Mouse (Mus musculus) MEL (cell line): ENCODE measurements at regions not wholly inside any gene's neighbourhood (a gene's known extent, or its start where the extent isn't known, plus 50 kb on each side); places are given as distances from the start of the nearest gene placed in this dataset.

Experiments used
- DNase-seq: peaks from one replicate; pipeline ENCODE4 v3.0.0; 2011; ENCODE audit warnings: low read depth, low spot score
- H3K27ac ChIP-seq: 2 replicates; pipeline ENCODE4 v1.5.1; 2012; ENCODE audit warnings: low read depth, mild to moderate bottlenecking, control low read depth, low read length, moderate library complexity; ENCODE audit not compliant: control insufficient read depth
- H3K27me3 ChIP-seq, 2 experiments: fragments of 150-350 bp in 1 of 2; sonication (generic) in 1 of 2; 2 replicates each; pipeline ENCODE4 v1.6.1; 2012; ENCODE audit warnings: low read length in 2 of 2, mild to moderate bottlenecking in 2 of 2, improper control_type of control experiment in 1 of 2, moderate library complexity in 1 of 2; ENCODE audit not compliant: insufficient read depth in 2 of 2, control insufficient read depth in 1 of 2
- H3K36me3 ChIP-seq, 2 experiments: 2 replicates each; pipeline ENCODE4 v1.6.1; 2012 to 2014; ENCODE audit warnings: low read length in 2 of 2, improper control_type of control experiment in 1 of 2, inconsistent platforms in 1 of 2, mild to moderate bottlenecking in 1 of 2; ENCODE audit not compliant: insufficient read depth in 2 of 2, control insufficient read depth in 1 of 2
- H3K4me1 ChIP-seq, 2 experiments: fragments of 150-350 bp in 1 of 2; sonication (generic) in 1 of 2; 2 replicates each; pipeline ENCODE4 v1.6.1; 2012; ENCODE audit warnings: low read length in 2 of 2, improper control_type of control experiment in 1 of 2, mild to moderate bottlenecking in 1 of 2; ENCODE audit not compliant: insufficient read depth in 2 of 2, control insufficient read depth in 1 of 2
- H3K4me3 ChIP-seq, 2 experiments: fragments of 150-350 bp in 1 of 2; sonication (generic) in 1 of 2; 2 replicates each; pipeline ENCODE4 v1.5.1; 2012; ENCODE audit warnings: low read depth in 2 of 2, low read length in 2 of 2, mild to moderate bottlenecking in 2 of 2, moderate library complexity in 2 of 2, control low read depth in 1 of 2, improper control_type of control experiment in 1 of 2; ENCODE audit not compliant: control insufficient read depth in 1 of 2, insufficient read depth in 1 of 2
- H3K79me2 ChIP-seq: 2 replicates; pipeline ENCODE4 v1.6.1; 2012; ENCODE audit warnings: mild to moderate bottlenecking, low read length, moderate library complexity; ENCODE audit not compliant: control insufficient read depth, poor library complexity, insufficient read depth
- H3K9ac ChIP-seq: 2 replicates; pipeline ENCODE4 v1.6.1; 2012; ENCODE audit warnings: low read depth, mild to moderate bottlenecking, control low read depth, low read length, moderate library complexity; ENCODE audit not compliant: control insufficient read depth, poor library complexity, severe bottlenecking
- H3K9me3 ChIP-seq: fragments of 150-350 bp; sonication (generic); replicated peaks from 2 replicates; pipeline ENCODE4 v1.6.1; 2012; ENCODE audit warnings: mild to moderate bottlenecking, low read length, improper control_type of control experiment, moderate library complexity; ENCODE audit not compliant: insufficient read depth
- CHD2 ChIP-seq: IDR thresholded peaks from 2 replicates; pipeline ENCODE4 v1.6.1; 2011; ENCODE audit warnings: low read length, improper control_type of control experiment
- CTCF ChIP-seq, 3 experiments: IDR thresholded peaks in 2 of 3; conservative IDR thresholded peaks in 1 of 3; 2 replicates each; pipeline ENCODE4 v1.5.1; 2011 to 2012; ENCODE audit warnings: low read length in 3 of 3, low read depth in 2 of 3, mild to moderate bottlenecking in 2 of 3, improper control_type of control experiment in 1 of 3, inconsistent platforms in 1 of 3, mixed read lengths in 1 of 3, moderate library complexity in 1 of 3; ENCODE audit not compliant: control insufficient read depth in 1 of 3, insufficient read depth in 1 of 3, poor library complexity in 1 of 3, severe bottlenecking in 1 of 3
- EP300 ChIP-seq, 2 experiments: IDR thresholded peaks; 2 replicates each; pipeline ENCODE4 v1.6.1; 2011; ENCODE audit warnings: improper control_type of control experiment in 2 of 2, low read length in 2 of 2, low read depth in 1 of 2, mild to moderate bottlenecking in 1 of 2
- ETS1 ChIP-seq: IDR thresholded peaks from 2 replicates; pipeline ENCODE4 v1.6.1; 2012; ENCODE audit warnings: low read depth, mild to moderate bottlenecking, inconsistent platforms, low read length, improper control_type of control experiment, moderate library complexity
- GABPA ChIP-seq: IDR thresholded peaks from 2 replicates; pipeline ENCODE4 v1.6.1; 2012; ENCODE audit warnings: low read depth, mild to moderate bottlenecking, inconsistent platforms, low read length, improper control_type of control experiment, moderate library complexity
- GATA1 ChIP-seq: IDR thresholded peaks from 2 replicates; pipeline ENCODE4 v1.6.1; 2011; ENCODE audit warnings: low read depth, low read length, improper control_type of control experiment
- HCFC1 ChIP-seq: IDR thresholded peaks from 2 replicates; pipeline ENCODE4 v1.6.1; 2012; ENCODE audit warnings: low read depth, mild to moderate bottlenecking, inconsistent platforms, low read length, improper control_type of control experiment, moderate library complexity
- JUND ChIP-seq: IDR thresholded peaks from 2 replicates; pipeline ENCODE4 v1.6.1; 2011; ENCODE audit warnings: low read depth, mild to moderate bottlenecking, improper control_type of control experiment, low read length
- KAT2A ChIP-seq: conservative IDR thresholded peaks from 2 replicates; pipeline ENCODE4 v1.6.1; 2012; ENCODE audit warnings: low read depth, low read length, improper control_type of control experiment, inconsistent platforms
- MAFK ChIP-seq: IDR thresholded peaks from 2 replicates; pipeline ENCODE4 v1.6.1; 2011; ENCODE audit warnings: low read depth, mild to moderate bottlenecking, low read length, improper control_type of control experiment, borderline replicate concordance
- MEF2A ChIP-seq: IDR thresholded peaks from 2 replicates; pipeline ENCODE4 v1.6.1; 2014; ENCODE audit warnings: low read depth, mild to moderate bottlenecking, inconsistent platforms, low read length, improper control_type of control experiment; ENCODE audit not compliant: poor library complexity, insufficient replicate concordance, severe bottlenecking; ENCODE audit errors: extremely low read depth
- MXI1 ChIP-seq: IDR thresholded peaks from 2 replicates; pipeline ENCODE4 v1.6.1; 2011; ENCODE audit warnings: mild to moderate bottlenecking, low read depth, low read length, improper control_type of control experiment
- MYB ChIP-seq: IDR thresholded peaks from 2 replicates; pipeline ENCODE4 v1.6.1; 2011; ENCODE audit warnings: mild to moderate bottlenecking, low read depth, low read length, improper control_type of control experiment
- NRF1 ChIP-seq: IDR thresholded peaks from 2 replicates; pipeline ENCODE4 v1.6.1; 2014; ENCODE audit warnings: low read depth, mild to moderate bottlenecking, inconsistent platforms, low read length, improper control_type of control experiment, moderate library complexity; ENCODE audit not compliant: poor library complexity, insufficient read depth, severe bottlenecking
- POLR2A ChIP-seq, 2 experiments: IDR thresholded peaks; 2 replicates each; pipeline ENCODE4 v1.6.1; 2011 to 2012; ENCODE audit warnings: low read length in 2 of 2, mild to moderate bottlenecking in 2 of 2, control low read depth in 1 of 2, improper control_type of control experiment in 1 of 2, low read depth in 1 of 2, moderate library complexity in 1 of 2; ENCODE audit not compliant: control insufficient read depth in 1 of 2, insufficient read depth in 1 of 2, poor library complexity in 1 of 2
- RCOR1 ChIP-seq: IDR thresholded peaks from 2 replicates; pipeline ENCODE4 v1.6.1; 2012; ENCODE audit warnings: low read depth, mild to moderate bottlenecking, inconsistent platforms, low read length, improper control_type of control experiment
- SIN3A ChIP-seq: IDR thresholded peaks from 2 replicates; pipeline ENCODE4 v1.6.1; 2012; ENCODE audit warnings: low read length, improper control_type of control experiment, inconsistent platforms
- SMC3 ChIP-seq: IDR thresholded peaks from 2 replicates; pipeline ENCODE4 v1.6.1; 2011; ENCODE audit warnings: low read depth, low read length, improper control_type of control experiment
- TCF12 ChIP-seq: IDR thresholded peaks from 2 replicates; pipeline ENCODE4 v1.6.1; 2014; ENCODE audit warnings: low read depth, mild to moderate bottlenecking, inconsistent platforms, low read length, improper control_type of control experiment, moderate library complexity
- USF2 ChIP-seq, 2 experiments: IDR thresholded peaks; 2 replicates each; pipeline ENCODE4 v1.6.1; 2011 to 2012; ENCODE audit warnings: improper control_type of control experiment in 2 of 2, low read length in 2 of 2, borderline replicate concordance in 1 of 2, inconsistent platforms in 1 of 2, low read depth in 1 of 2, mild to moderate bottlenecking in 1 of 2; ENCODE audit not compliant: insufficient read depth in 1 of 2
- ZC3H11A ChIP-seq: IDR thresholded peaks from 2 replicates; pipeline ENCODE4 v1.6.1; 2012; ENCODE audit warnings: low read depth, mild to moderate bottlenecking, inconsistent platforms, low read length, improper control_type of control experiment
- ZMIZ1 ChIP-seq: IDR thresholded peaks from 2 replicates; pipeline ENCODE4 v1.6.1; 2012; ENCODE audit warnings: low read depth, mild to moderate bottlenecking, inconsistent platforms, low read length, improper control_type of control experiment, moderate library complexity
- ZNF384 ChIP-seq: IDR thresholded peaks from 2 replicates; pipeline ENCODE4 v1.6.1; 2012; ENCODE audit warnings: low read depth, mild to moderate bottlenecking, inconsistent platforms, low read length, improper control_type of control experiment

DNA sequence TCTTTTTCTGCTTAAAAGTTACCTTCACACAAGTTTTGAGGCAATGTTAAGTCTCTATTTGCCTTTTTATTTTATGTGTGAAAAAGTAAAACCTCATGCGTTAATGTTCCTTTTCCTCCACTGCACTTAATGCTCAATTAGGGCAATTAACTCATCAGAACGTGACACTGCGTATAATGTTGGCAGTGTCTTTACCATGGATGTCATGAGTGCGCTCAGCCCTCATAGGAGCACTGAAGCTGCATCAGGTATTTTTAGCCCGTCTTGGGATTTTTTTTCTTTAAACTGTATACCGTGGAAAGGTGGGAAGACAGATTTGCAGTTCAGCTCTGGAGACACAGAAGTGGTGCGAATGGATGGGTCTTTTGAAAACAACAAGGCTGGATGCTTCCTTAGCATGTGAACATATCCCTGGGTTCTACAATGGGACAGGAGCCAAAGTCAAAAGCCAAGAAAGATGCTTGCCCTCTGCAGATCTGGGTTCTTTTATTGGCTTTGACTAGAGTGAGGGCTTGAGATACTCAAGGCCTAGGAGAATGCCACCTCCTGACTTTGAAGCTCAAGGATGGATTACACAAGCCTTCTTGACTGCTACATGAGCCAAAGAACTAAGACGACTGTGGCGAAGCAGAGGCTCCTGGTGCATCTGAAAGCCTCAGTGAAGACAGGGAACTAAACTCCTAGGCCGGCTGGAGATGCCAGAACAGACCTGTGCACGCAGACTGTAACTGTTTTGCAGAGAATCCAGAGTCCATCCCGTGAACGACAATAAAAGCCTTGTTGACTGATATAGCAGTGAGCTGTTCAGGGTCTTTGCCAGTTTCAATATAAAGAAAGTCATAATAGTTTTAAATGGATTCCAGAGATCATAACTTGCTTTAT, 262.9 kb upstream of the Emcn start:
- H3K79me2 ChIP-seq = no peaks in the 10 kb centered on the region
- no peaks in the 10 kb centered on the region for H3K36me3 ChIP-seq
- no peak overlapping the region for H3K9ac ChIP-seq
- TF ChIP-seq ZMIZ1 (no peak), ETS1 (no peak), HCFC1 (no peak), TCF12 (no peak), GABPA (no peak), NRF1 (no peak), RCOR1 (no peak), MXI1 (no peak), MYB (no peak), SIN3A (no peak), ZNF384 (no peak), JUND (no peak), MAFK (no peak), CTCF (IDR thresholded peaks at IDR 0.05 in 2 of 3, conservative IDR thresholded peaks at IDR 0.05 in 1 of 3; ENCODE audit: control insufficient read depth in 1 of 3, insufficient read depth in 1 of 3, low read depth in 2 of 3, low read length in 3 of 3, poor library complexity in 1 of 3, severe bottlenecking in 1 of 3) (no peak), POLR2A (IDR thresholded peaks at IDR 0.05; ENCODE audit: control insufficient read depth in 1 of 2, insufficient read depth in 1 of 2, low read depth in 1 of 2, low read length in 2 of 2, poor library complexity in 1 of 2) (no peak), EP300 (IDR thresholded peaks at IDR 0.05; ENCODE audit: low read depth in 1 of 2, low read length in 2 of 2) (no peak), KAT2A (no peak), CHD2 (no peak), SMC3 (no peak)
- H3K27ac ChIP-seq = no peak overlapping the region
- H3K4me1 ChIP-seq = no peaks in the 10 kb centered on the region
- H3K4me3 ChIP-seq = no peak overlapping the region
- H3K27me3 ChIP-seq = no peaks in the 10 kb centered on the region
- no peaks in the 10 kb centered on the region for H3K9me3 ChIP-seq
- DNase-seq = no peak

- no peaks in the 10 kb centered on the region for H3K4me1 ChIP-seq
- no peak for DNase-seq
- H3K79me2 ChIP-seq = no peaks in the 10 kb centered on the region
- H3K36me3 ChIP-seq = no peaks in the 10 kb centered on the region
- no peaks in the 10 kb centered on the region for H3K27me3 ChIP-seq
- H3K9ac ChIP-seq = no peak overlapping the region
- TF ChIP-seq ZC3H11A = no peak
- no peak for TF ChIP-seq MXI1
- TF ChIP-seq ETS1 = no peak
- TF ChIP-seq TCF12 = no peak
- no peak for TF ChIP-seq ZNF384
- no peak for TF ChIP-seq SIN3A
- TF ChIP-seq GATA1 = no peak
- no peak for TF ChIP-seq MEF2A
- TF ChIP-seq HCFC1 = no peak
- TF ChIP-seq CHD2 = no peak
- TF ChIP-seq USF2 (IDR thresholded peaks at IDR 0.05; ENCODE audit: borderline replicate concordance in 1 of 2, insufficient read depth in 1 of 2, low read depth in 1 of 2, low read length in 2 of 2) = no peak
- no peak overlapping the region for H3K27ac ChIP-seq
- no peak overlapping the region for H3K4me3 ChIP-seq
- H3K9me3 ChIP-seq = no peaks in the 10 kb centered on the region
Measured at GRCm38 (mm10) chr3:137078600-137078975, 262.3 kb upstream of the Emcn start.
